Mouse (Mus musculus): ENCODE results near the gene Pcid2. TPM values are rescaled to one million over a fixed set of nuclear protein-coding genes. Genes with fewer than 3 reads are reported as not detected.

Gene Pcid2
- polyA plus RNA-seq, 1 experiment from 2014 or later = 46.0 TPM

- no peak overlapping the region for H3K9ac ChIP-seq
- WGBS = 97% methylated on average over 11 of the region's 11 CpGs
- H3K4me1 ChIP-seq (replicated peaks) = no peaks in the 10 kb centered on the region
- H3K27ac ChIP-seq (replicated peaks) = no peak overlapping the region
- no peak for ATAC-seq (ENCODE audit: low read depth)
- no peaks in the 10 kb centered on the region for H3K9me3 ChIP-seq
- H3K4me2 ChIP-seq = no peak overlapping the region
- H3K4me3 ChIP-seq = no peak overlapping the region
- H3K36me3 ChIP-seq = peaks cover 60% of the 10 kb centered on the region
- H3K27me3 ChIP-seq = no peaks in the 10 kb centered on the region
These were observed 32.0 kb downstream of the Pcid2 start for GRCm38 (mm10) chr8:13073255-13073654.

- H3K4me1 ChIP-seq (replicated peaks) = no peaks in the 10 kb centered on the region
- no peak overlapping the region for H3K4me2 ChIP-seq
- no peak overlapping the region for H3K4me3 ChIP-seq
- no peak for ATAC-seq (ENCODE audit: low read depth)
- 81% methylated on average over 16 of the region's 16 CpGs for WGBS
- H3K27me3 ChIP-seq = no peaks in the 10 kb centered on the region
- H3K27ac ChIP-seq (replicated peaks) = no peak overlapping the region
- H3K36me3 ChIP-seq = no peaks in the 10 kb centered on the region
- H3K9me3 ChIP-seq = no peaks in the 10 kb centered on the region
- H3K9ac ChIP-seq = no peak overlapping the region
These were observed 42.1 kb downstream of the Pcid2 start for GRCm38 (mm10) chr8:13063112-13063511.

- ATAC-seq (ENCODE audit: low read depth) = no peak
- H3K27ac ChIP-seq (replicated peaks) = no peak within 1 kb of the TSS
- no peak within 1 kb of the TSS for H3K4me2 ChIP-seq
- no peaks in the 10 kb centered on the region for H3K9me3 ChIP-seq
- no peaks in the 10 kb centered on the region for H3K36me3 ChIP-seq
- no peak within 1 kb of the TSS for H3K9ac ChIP-seq
- 84% methylated on average over 17 of the region's 17 CpGs for WGBS
- no peaks in the 10 kb centered on the region for H3K4me1 ChIP-seq (replicated peaks)
- no peaks in the 10 kb centered on the region for H3K27me3 ChIP-seq
- no peak within 1 kb of the TSS for H3K4me3 ChIP-seq
These were observed 44.7 kb downstream of the Pcid2 start, which contains the start of gene Proz for GRCm38 (mm10) chr8:13060441-13061150. Gene Proz (plus strand): TSS chr8:13060914.

GRCm38 (mm10) chr8:13057351-13057750 is 47.9 kb downstream of the Pcid2 start:
- Histone ChIP-seq H3K27me3 (no peaks in the 10 kb centered on the region), H3K9ac (no peak overlapping the region), H3K27ac (replicated peaks) (no peak overlapping the region), H3K4me2 (no peak overlapping the region), H3K4me1 (replicated peaks) (no peaks in the 10 kb centered on the region), H3K9me3 (no peaks in the 10 kb centered on the region), H3K4me3 (no peak overlapping the region), H3K36me3 (no peaks in the 10 kb centered on the region)
- WGBS = 92% methylated on average over 4 of the region's 4 CpGs
- no peak for ATAC-seq (ENCODE audit: low read depth)

GRCm38 (mm10) chr8:13050550-13050949 is 54.7 kb downstream of the Pcid2 start:
- H3K4me1 ChIP-seq (replicated peaks) = no peaks in the 10 kb centered on the region
- 84% methylated on average over 10 of the region's 10 CpGs for WGBS
- no peak for ATAC-seq (ENCODE audit: low read depth)
- no peak overlapping the region for H3K27ac ChIP-seq (replicated peaks)
- no peak overlapping the region for H3K4me2 ChIP-seq
- no peaks in the 10 kb centered on the region for H3K36me3 ChIP-seq
- H3K9ac ChIP-seq = no peak overlapping the region
- H3K27me3 ChIP-seq = no peaks in the 10 kb centered on the region
- H3K4me3 ChIP-seq = no peak overlapping the region
- 0 out of 2 replicates have a peak, but pooled peaks cover 6% of the 10 kb centered on the region for H3K9me3 ChIP-seq

- ATAC-seq (ENCODE audit: low read depth) = no peak
- no peak overlapping the region for H3K9ac ChIP-seq
- no peak overlapping the region for H3K4me2 ChIP-seq
- H3K27me3 ChIP-seq = no peaks in the 10 kb centered on the region
- H3K4me1 ChIP-seq (replicated peaks) = no peaks in the 10 kb centered on the region
- 53% methylated on average over 5 of the region's 5 CpGs for WGBS
- H3K27ac ChIP-seq (replicated peaks) = no peak overlapping the region
- H3K36me3 ChIP-seq = no peaks in the 10 kb centered on the region
- H3K9me3 ChIP-seq = 0 out of 2 replicates have a peak, but pooled peaks cover 6% of the 10 kb centered on the region
- H3K4me3 ChIP-seq = no peak overlapping the region
These were observed 57.6 kb downstream of the Pcid2 start for GRCm38 (mm10) chr8:13047652-13048051.

GRCm38 (mm10) chr8:13041459-13041858 is 63.8 kb downstream of the Pcid2 start:
- H3K27me3 ChIP-seq = no peaks in the 10 kb centered on the region
- no peaks in the 10 kb centered on the region for H3K36me3 ChIP-seq
- H3K9me3 ChIP-seq = no peaks in the 10 kb centered on the region
- H3K4me1 ChIP-seq (replicated peaks) = no peaks in the 10 kb centered on the region
- H3K4me3 ChIP-seq = no peak overlapping the region
- H3K27ac ChIP-seq (replicated peaks) = no peak overlapping the region
- no peak overlapping the region for H3K9ac ChIP-seq
- ATAC-seq (ENCODE audit: low read depth) = no peak
- no peak overlapping the region for H3K4me2 ChIP-seq
- WGBS = 92% methylated on average over 4 of the region's 4 CpGs

- Histone ChIP-seq H3K4me2 (no peak overlapping the region), H3K27me3 (no peaks in the 10 kb centered on the region), H3K4me1 (replicated peaks) (no peaks in the 10 kb centered on the region), H3K9ac (no peak overlapping the region), H3K36me3 (no peaks in the 10 kb centered on the region), H3K4me3 (no peak overlapping the region), H3K27ac (replicated peaks) (no peak overlapping the region), H3K9me3 (no peaks in the 10 kb centered on the region)
- no peak for ATAC-seq (ENCODE audit: low read depth)
- WGBS = 90% methylated on average over 6 of the region's 6 CpGs
These were observed 66.2 kb downstream of the Pcid2 start for GRCm38 (mm10) chr8:13039054-13039453.

- WGBS = 54% methylated on average over 5 of the region's 5 CpGs
- no peak for ATAC-seq (ENCODE audit: low read depth)
- Histone ChIP-seq H3K27ac (replicated peaks) (no peak overlapping the region), H3K4me1 (replicated peaks) (no peaks in the 10 kb centered on the region), H3K9ac (no peak overlapping the region), H3K4me3 (no peak overlapping the region), H3K36me3 (no peaks in the 10 kb centered on the region), H3K4me2 (no peak overlapping the region), H3K9me3 (no peaks in the 10 kb centered on the region), H3K27me3 (no peaks in the 10 kb centered on the region)
These were observed 67.7 kb downstream of the Pcid2 start for GRCm38 (mm10) chr8:13037569-13037968.

- no peaks in the 10 kb centered on the region for H3K36me3 ChIP-seq
- WGBS = 79% methylated on average over 7 of the region's 7 CpGs
- no peaks in the 10 kb centered on the region for H3K9me3 ChIP-seq
- H3K9ac ChIP-seq = no peak within 1 kb of the TSS
- ATAC-seq (ENCODE audit: low read depth) = no peak
- no peaks in the 10 kb centered on the region for H3K27me3 ChIP-seq
- no peak within 1 kb of the TSS for H3K4me2 ChIP-seq
- no peak within 1 kb of the TSS for H3K4me3 ChIP-seq
- H3K4me1 ChIP-seq (replicated peaks) = no peaks in the 10 kb centered on the region
- H3K27ac ChIP-seq (replicated peaks) = no peak within 1 kb of the TSS
These were observed 68.2 kb downstream of the Pcid2 start, which contains the start of gene F10 for GRCm38 (mm10) chr8:13037015-13037414. Gene F10 (plus strand): TSS chr8:13037308.

GRCm38 (mm10) chr8:13036346-13036812 is 68.9 kb downstream of the Pcid2 start:
- 92% methylated on average over 10 of the region's 10 CpGs for WGBS
- H3K4me2 ChIP-seq = no peak overlapping the region
- no peaks in the 10 kb centered on the region for H3K27me3 ChIP-seq
- no peak overlapping the region for H3K9ac ChIP-seq
- H3K9me3 ChIP-seq = no peaks in the 10 kb centered on the region
- H3K4me1 ChIP-seq (replicated peaks) = no peaks in the 10 kb centered on the region
- H3K36me3 ChIP-seq = no peaks in the 10 kb centered on the region
- ATAC-seq (ENCODE audit: low read depth) = no peak
- H3K4me3 ChIP-seq = no peak overlapping the region
- H3K27ac ChIP-seq (replicated peaks) = no peak overlapping the region

GRCm38 (mm10) chr8:13028482-13028881 is 76.8 kb downstream of the Pcid2 start:
- Histone ChIP-seq H3K27me3 (no peaks in the 10 kb centered on the region), H3K9ac (no peak overlapping the region), H3K27ac (replicated peaks) (no peak overlapping the region), H3K4me3 (no peak overlapping the region), H3K9me3 (no peaks in the 10 kb centered on the region), H3K4me2 (no peak overlapping the region), H3K36me3 (no peaks in the 10 kb centered on the region), H3K4me1 (replicated peaks) (no peaks in the 10 kb centered on the region)
- no peak for ATAC-seq (ENCODE audit: low read depth)
- WGBS = 69% methylated on average over 5 of the region's 5 CpGs

GRCm38 (mm10) chr8:13027615-13028014 is 77.6 kb downstream of the Pcid2 start:
- H3K27me3 ChIP-seq = no peaks in the 10 kb centered on the region

More at GRCm38 (mm10) chr8:13027615-13028014, 77.6 kb downstream of the Pcid2 start:
- no peak overlapping the region for H3K4me3 ChIP-seq
- no peaks in the 10 kb centered on the region for H3K4me1 ChIP-seq (replicated peaks)
- 86% methylated on average over 5 of the region's 5 CpGs for WGBS
- no peak overlapping the region for H3K27ac ChIP-seq (replicated peaks)
- H3K9me3 ChIP-seq = no peaks in the 10 kb centered on the region
- no peak for ATAC-seq (ENCODE audit: low read depth)
- no peaks in the 10 kb centered on the region for H3K36me3 ChIP-seq
- H3K9ac ChIP-seq = no peak overlapping the region
- no peak overlapping the region for H3K4me2 ChIP-seq
